In genomic region chr1:180400691-180401455, GRCm38 (mm10) we compare ENCODE assay signal across 12 mouse cellular contexts.
DNase-seq lines count a peak whose midpoint lies in the region; ATAC-seq and TF ChIP-seq lines count a peak whose summit lies in the region.
"Had no signal": no experiment of that assay in that cellular context is flagged by ENCODE, and none has a peak within 500 bp of the region (broad histone marks: within the 10 kb centered on the region; RNA-seq: fewer than 3 reads in every experiment).

No protein-coding gene starts in this region.

- peak overlapping the region; percentile 95 for H3K27ac ChIP-seq in heart, embryonic 13.5 days (replicated peaks)
- H3K27ac ChIP-seq in layer of hippocampus, adult 2 months, result peak overlapping the region; percentile 3; the same call in 1 of the 2 replicates
- H3K27ac ChIP-seq in forebrain, embryonic 10.5 days, result no peak overlapping the region
- H3K27ac ChIP-seq: embryonic facial prominence, embryonic 15.5 days; forebrain, embryonic 13.5 days; liver, embryonic 13.5 days had no signal

- 49% methylated on average over 4 of the region's 4 CpGs for WGBS in heart, embryonic 13.5 days
- WGBS in forebrain, embryonic 10.5 days, result 83% methylated on average over 4 of the region's 4 CpGs

- no peak for ATAC-seq in heart, embryonic 13.5 days (ENCODE audit: extremely low read depth, insufficient number of reproducible peaks, low FRiP score, low TSS enrichment)
- ATAC-seq in hematopoietic stem cell, adult 5-6 weeks (replicated peaks in 1 of 2; ENCODE audit: insufficient read depth in 1 of 2, low FRiP score in 2 of 2, low TSS enrichment in 1 of 2, low read depth in 1 of 2, poor library complexity in 2 of 2, severe bottlenecking in 2 of 2), result peak; percentile 10 to 28; a peak in 2 of 4 replicates
- ATAC-seq: forebrain, embryonic 13.5 days had no signal

- intact Hi-C loops in heart, postnatal 25 days (cut with DNase I), result no loop called here

- TF ChIP-seq CTCF in layer of hippocampus, adult 2 months (conservative IDR thresholded peaks at IDR 0.05), result no peak

- no peak overlapping the region for H3K4me2 ChIP-seq in heart, embryonic 13.5 days
- H3K4me2 ChIP-seq: embryonic facial prominence, embryonic 15.5 days; forebrain, embryonic 13.5 days; liver, embryonic 13.5 days had no signal

- no peak for DNase-seq in heart, postnatal 25 days (ENCODE audit: low spot score)
- no peak for DNase-seq in layer of hippocampus, adult 2 months (ENCODE audit: low spot score in 2 of 2)
- no peak for DNase-seq in layer of hippocampus, adult 8-10 months (ENCODE audit: low spot score in 2 of 2)
- peak; percentile 46 to 47 for DNase-seq in B cell, adult 2 months
- DNase-seq in layer of hippocampus, adult 9-11 months, result no peak
- no peak for DNase-seq in forebrain, embryonic 10.5 days (ENCODE audit: extremely low spot score, low spot score)
- DNase-seq: cerebellum, adult 18-20 months; liver, embryonic 13.5 days had no signal

- H3K9ac ChIP-seq in heart, embryonic 13.5 days, result no peak overlapping the region; the same call in 1 of the 2 replicates
- H3K9ac ChIP-seq: embryonic facial prominence, embryonic 15.5 days; forebrain, embryonic 13.5 days; liver, embryonic 13.5 days had no signal

- no peaks in the 10 kb centered on the region for H3K36me3 ChIP-seq in heart, embryonic 13.5 days
- H3K36me3 ChIP-seq in forebrain, embryonic 10.5 days (replicated peaks), result no peaks in the 10 kb centered on the region
- H3K36me3 ChIP-seq: embryonic facial prominence, embryonic 15.5 days; liver, embryonic 13.5 days had no signal

- no peaks in the 10 kb centered on the region for H3K27me3 ChIP-seq in heart, embryonic 13.5 days (replicated peaks)
- H3K27me3 ChIP-seq in forebrain, embryonic 10.5 days (ENCODE audit: poor library complexity, severe bottlenecking), result no peaks in the 10 kb centered on the region
- H3K27me3 ChIP-seq: embryonic facial prominence, embryonic 15.5 days; forebrain, embryonic 13.5 days; liver, embryonic 13.5 days had no signal

- H3K4me3 ChIP-seq in heart, embryonic 13.5 days, result no peak overlapping the region
- H3K4me3 ChIP-seq in layer of hippocampus, adult 2 months, result no peak overlapping the region
- no peak overlapping the region for H3K4me3 ChIP-seq in forebrain, embryonic 10.5 days
- H3K4me3 ChIP-seq: embryonic facial prominence, embryonic 15.5 days; forebrain, embryonic 13.5 days; liver, embryonic 13.5 days had no signal

- H3K4me1 ChIP-seq in heart, embryonic 13.5 days, result peaks cover 65% of the 10 kb centered on the region
- H3K4me1 ChIP-seq in forebrain, embryonic 10.5 days, result peaks cover 16% of the 10 kb centered on the region
- H3K4me1 ChIP-seq: forebrain, embryonic 13.5 days had no signal

- H3K9me3 ChIP-seq in heart, embryonic 13.5 days, result no peaks in the 10 kb centered on the region
- no peaks in the 10 kb centered on the region for H3K9me3 ChIP-seq in forebrain, embryonic 10.5 days
- H3K9me3 ChIP-seq: embryonic facial prominence, embryonic 15.5 days; forebrain, embryonic 13.5 days; liver, embryonic 13.5 days had no signal

Comparison
In these comparisons a context has a peak if more than half of its experiments do, and no peak if none do; other contexts are left out.
1. DNase-seq: peak in B cell, adult 2 months (2 of 2); none in heart, postnatal 25 days (single experiment), layer of hippocampus, adult 2 months (0 of 2), layer of hippocampus, adult 8-10 months (0 of 2), layer of hippocampus, adult 9-11 months (single experiment) and forebrain, embryonic 10.5 days (single experiment).